Mouse (Mus musculus) activated CD4-positive, CD25-positive, alpha-beta regulatory T cell (primary cell): ENCODE measurements around the gene Olfr30. TPM values are rescaled to one million over a fixed set of nuclear protein-coding genes. Genes with fewer than 3 reads are reported as not detected.

ENCODE experiments used
- polyA plus RNA-seq, 2 experiments: library from polyadenylated mRNA; unstranded; fragments of 100-300 nt; shearing (Covaris generic); gene quantifications; one replicate each; pipeline ENCODE4 v1.2.1; 2017

Olfr30 gene
- not detected for polyA plus RNA-seq

DNA sequence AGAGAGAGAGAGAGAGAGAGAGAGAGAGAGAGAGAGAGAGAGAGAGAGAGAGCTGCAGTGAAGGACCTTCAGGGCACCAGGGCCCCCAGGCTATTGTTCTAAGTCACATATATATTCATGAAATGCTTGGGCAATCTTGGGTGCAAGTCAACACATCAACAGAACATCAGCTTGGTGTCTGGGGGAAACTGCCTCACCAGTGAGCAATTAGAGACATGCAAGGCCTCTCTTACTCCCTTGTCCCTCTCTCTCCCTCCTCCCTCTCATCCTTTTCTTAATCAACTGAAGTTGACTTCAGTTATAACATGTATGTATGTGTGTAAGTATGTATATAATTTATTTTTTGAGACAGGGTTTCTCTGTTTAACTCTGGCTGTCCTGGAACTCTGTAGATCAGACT lies at the start of gene Olfr30:
Gene Olfr30 (minus strand): TSS at position 101 of the 400 bp plus-strand sequence.

DNA sequence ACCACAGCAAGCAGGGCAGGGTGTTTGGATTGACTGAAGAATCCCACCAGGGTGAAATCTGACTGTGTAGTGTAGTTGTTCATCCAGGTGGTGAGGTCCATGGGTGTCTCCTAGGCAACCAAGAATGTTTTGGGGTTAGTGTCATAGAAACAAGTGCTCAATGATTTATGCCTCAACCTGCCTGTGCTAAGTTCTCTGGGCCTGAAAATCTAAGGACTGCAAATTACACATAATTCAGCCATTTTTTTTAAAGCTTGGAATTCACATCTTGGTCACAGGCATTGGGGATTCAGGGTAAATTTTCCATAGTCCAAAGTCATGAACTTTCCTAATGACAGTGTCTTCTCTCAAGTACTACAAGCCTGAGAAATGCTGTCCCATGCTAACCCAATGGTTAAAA lies 40.4 kb upstream of the Olfr30 start, which contains the start of gene Olfr331:
Gene Olfr331 (minus strand): TSS at position 101 of the 400 bp plus-strand sequence.

DNA sequence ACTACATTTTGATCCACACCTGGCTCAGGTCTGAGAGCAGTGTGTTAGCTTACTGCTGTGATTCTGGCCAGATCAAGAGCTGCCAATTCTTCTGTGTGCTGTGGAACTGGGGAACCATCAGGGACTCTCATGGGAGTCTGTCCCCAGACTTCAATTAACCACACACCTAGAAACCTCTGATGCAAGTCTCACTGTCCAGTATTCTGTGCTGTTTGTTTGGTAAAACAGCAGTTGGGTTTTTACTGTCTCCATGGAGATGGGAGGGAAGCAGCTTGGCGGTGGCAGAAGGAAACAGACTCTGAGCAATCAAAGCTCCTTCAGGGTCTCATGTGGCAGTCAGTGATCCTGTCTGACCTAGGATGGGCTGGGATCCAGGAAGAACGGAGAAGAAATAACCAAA lies 30.4 kb upstream of the Olfr30 start, which contains the start of gene Olfr332:
Gene Olfr332 (minus strand): TSS at position 101 of the 400 bp plus-strand sequence.

DNA sequence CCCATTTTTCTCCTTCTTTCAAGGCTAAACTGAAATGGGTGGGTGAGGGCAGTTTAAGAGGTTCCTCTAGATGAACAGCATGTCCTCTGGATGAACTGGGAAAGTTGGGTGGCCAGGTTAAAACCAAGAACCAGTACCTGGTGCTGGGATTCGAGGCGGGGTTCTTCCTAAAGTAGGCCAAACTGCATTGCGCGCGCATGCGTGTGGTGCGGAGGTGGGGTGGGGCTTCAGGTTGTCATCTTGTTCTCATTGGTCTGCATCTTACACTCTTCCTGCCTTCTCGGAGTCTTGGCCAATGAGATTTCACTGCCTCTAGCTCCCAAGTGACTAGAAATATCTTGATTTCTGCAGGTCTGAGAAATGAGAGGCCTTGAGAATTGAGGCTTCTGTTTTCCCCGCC lies 9.3 kb downstream of the Olfr30 start, which contains the start of gene Lypd9:
Gene Lypd9 (minus strand): TSS at position 165 of the 400 bp plus-strand sequence.

DNA sequence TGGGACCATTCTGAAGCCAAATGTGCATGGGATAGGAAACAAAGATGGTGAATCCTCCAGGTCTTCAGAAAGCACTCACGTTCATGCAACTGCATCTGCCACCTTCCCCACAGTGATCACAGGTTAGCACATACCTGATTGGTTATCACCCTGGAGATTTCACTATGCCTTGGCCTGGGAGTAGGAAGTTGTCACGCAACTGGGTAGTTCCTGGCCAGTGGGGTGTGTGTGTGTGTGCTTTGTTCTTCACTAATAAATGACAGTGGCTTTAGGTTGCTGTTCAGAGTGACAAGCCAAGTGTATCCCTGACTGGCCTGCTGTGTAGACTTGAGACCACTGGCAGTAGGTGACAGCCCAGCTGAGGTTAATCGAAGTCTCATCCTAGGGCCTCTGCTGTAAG lies 29.8 kb downstream of the Olfr30 start, which contains the start of gene Gm12253:
Gene Gm12253 (plus strand): TSS at position 301 of the 400 bp plus-strand sequence.

DNA sequence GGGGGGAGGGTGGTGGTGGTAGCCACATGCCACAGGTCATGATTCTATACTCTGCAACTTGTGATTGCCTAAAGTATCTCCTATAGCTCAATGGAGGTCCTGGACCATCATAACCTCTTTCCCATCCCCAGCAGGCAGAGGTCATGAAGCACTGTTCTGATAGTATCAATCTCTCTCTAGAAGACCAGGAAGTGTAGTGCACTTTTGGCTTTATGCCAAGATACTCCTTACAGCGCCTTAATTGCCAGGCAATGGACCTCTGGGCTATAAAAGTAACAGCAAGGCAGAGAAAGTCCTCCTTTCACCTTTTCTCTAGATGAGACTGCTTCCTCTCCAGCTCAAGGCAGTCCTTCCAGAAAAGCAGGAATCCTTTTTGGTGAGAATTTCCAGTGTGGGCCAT lies 41.3 kb downstream of the Olfr30 start, which contains the start of gene 1810065E05Rik:
Gene 1810065E05Rik (plus strand): TSS at position 297 of the 400 bp plus-strand sequence.

Other genes with a start within 250 kb of the Olfr30 start
- not detected for gene 4930438A08Rik, start 187.5 kb downstream of the Olfr30 start, polyA plus RNA-seq
- gene Zfp692, start 155.2 kb downstream of the Olfr30 start, polyA plus RNA-seq: 10 to 100 TPM; 25.6 to 28.0 TPM
- gene Zfp672, start 131.9 kb downstream of the Olfr30 start, polyA plus RNA-seq: 10 to 100 TPM; 29.7 to 51.5 TPM
- 10 to 100 TPM; 11.3 to 19.7 TPM for gene Sh3bp5l, start 131.5 kb downstream of the Olfr30 start, polyA plus RNA-seq
- under 1 TPM in 1 of 2 experiments, not detected in 1; 0.21 TPM for gene Lypd8, start 83.2 kb downstream of the Olfr30 start, polyA plus RNA-seq
- not detected for gene 1810065E05Rik, start 41.2 kb downstream of the Olfr30 start, polyA plus RNA-seq
- under 1 TPM in 1 of 2 experiments, not detected in 1; 0.12 TPM for gene Gm12253, start 29.7 kb downstream of the Olfr30 start, polyA plus RNA-seq
- not detected for gene Lypd9, start 9.3 kb downstream of the Olfr30 start, polyA plus RNA-seq
- under 1 TPM in 1 of 2 experiments, not detected in 1; 0.10 TPM for gene Olfr332, start 30.3 kb upstream of the Olfr30 start, polyA plus RNA-seq
- gene Olfr331, start 40.3 kb upstream of the Olfr30 start, polyA plus RNA-seq: not detected
- not detected for gene Olfr330, start 72.6 kb upstream of the Olfr30 start, polyA plus RNA-seq
- not detected for gene Olfr329-ps, start 84.2 kb upstream of the Olfr30 start, polyA plus RNA-seq
- gene Olfr328, start 93.4 kb upstream of the Olfr30 start, polyA plus RNA-seq: not detected
- not detected for gene Olfr224, start 108.3 kb upstream of the Olfr30 start, polyA plus RNA-seq
- not detected for gene Olfr325, start 115.5 kb upstream of the Olfr30 start, polyA plus RNA-seq
- not detected for gene Olfr324, start 132.8 kb upstream of the Olfr30 start, polyA plus RNA-seq
- not detected for gene 2210407C18Rik, start 153.8 kb upstream of the Olfr30 start, polyA plus RNA-seq
- under 1 TPM in 1 of 2 experiments, not detected in 1; 0.14 TPM for gene Olfr323, start 168.2 kb upstream of the Olfr30 start, polyA plus RNA-seq
- gene Trim58, start 178.2 kb upstream of the Olfr30 start, polyA plus RNA-seq: under 1 TPM; 0.21 to 0.43 TPM
- not detected for gene Olfr322, start 196.5 kb upstream of the Olfr30 start, polyA plus RNA-seq
- gene Olfr320, start 218.8 kb upstream of the Olfr30 start, polyA plus RNA-seq: not detected
- not detected for gene Olfr319, start 236.9 kb upstream of the Olfr30 start, polyA plus RNA-seq